Mouse (Mus musculus): ENCODE results near the gene Smim12.

The Smim12 gene

DNA sequence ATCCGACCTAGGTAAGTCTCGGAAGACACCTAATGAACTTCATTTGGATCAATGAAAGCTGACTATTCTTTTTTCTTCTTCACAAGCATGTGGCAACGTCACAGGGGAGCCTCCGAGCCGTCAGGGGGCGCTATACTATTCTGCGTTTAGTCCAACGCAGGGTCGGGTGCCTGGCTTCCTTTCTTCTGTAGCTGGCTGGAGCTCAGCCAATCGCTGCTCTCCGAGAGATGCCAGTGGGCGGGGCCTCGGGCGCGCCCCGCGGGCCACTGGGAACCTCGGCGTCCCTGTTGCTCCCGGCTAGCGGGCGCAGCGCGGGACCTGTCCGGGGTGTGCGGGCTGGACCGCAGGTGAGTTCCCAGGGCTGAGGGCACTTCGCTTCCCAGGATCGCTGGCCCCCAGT lies at the start of gene Smim12:
Gene Smim12 (plus strand): TSS at position 233 of the 400 bp plus-strand sequence.
- DNase-seq = peak; percentile 100

DNA sequence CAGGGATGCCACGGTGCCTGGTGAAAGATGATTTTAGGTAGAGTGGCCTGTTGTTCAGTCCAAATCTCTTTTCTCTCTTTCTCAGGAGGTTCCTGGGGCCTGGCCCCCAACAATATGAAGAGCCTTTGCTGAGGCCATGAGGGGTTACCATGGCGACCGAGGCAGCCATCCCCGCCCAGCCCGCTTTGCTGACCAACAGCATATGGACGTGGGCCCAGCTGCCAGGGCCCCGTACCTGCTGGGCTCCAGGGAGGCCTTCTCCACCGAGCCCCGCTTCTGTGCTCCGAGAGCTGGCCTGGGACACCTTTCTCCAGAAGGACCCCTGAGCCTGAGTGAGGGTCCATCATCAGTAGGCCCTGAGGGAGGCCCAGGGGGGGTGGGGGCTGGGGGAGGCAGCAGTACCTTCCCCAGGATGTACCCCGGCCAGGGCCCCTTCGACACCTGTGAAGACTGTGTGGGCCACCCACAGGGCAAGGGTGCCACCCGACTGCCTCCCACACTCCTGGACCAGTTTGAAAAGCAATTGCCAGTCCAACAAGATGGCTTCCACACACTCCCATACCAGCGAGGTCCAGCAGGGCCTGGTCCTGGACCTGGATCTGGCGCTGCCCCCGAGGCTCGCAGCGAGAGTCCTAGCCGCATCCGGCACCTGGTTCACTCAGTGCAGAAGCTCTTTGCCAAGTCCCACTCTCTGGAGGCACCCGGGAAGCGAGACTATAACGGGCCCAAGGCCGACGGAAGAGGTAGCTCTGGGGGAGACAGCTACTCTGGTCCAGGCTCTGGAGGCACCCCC lies 48.9 kb upstream of the Smim12 start:
- DNase-seq = no peak

DNA sequence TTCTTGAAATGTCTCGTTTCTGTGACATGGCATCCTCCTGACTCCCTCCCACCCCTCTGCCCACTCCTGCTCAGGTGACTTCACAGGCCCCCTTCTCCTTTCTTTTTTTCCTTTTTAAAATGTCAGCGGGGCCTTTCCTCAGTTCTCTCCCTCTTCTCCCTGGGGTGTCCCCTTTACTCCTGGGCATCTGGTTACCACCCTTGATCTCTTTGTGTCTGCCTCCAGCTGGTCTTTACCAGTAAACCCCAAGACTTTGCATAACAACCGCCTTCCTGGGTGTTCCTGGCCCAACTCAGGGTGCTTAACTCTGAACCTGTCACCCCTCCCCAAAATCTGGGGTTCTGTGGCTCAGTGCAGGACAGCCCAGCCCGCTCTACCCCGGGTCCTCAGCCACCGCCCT lies 45.0 kb upstream of the Smim12 start:
- DNase-seq = no peak

DNA sequence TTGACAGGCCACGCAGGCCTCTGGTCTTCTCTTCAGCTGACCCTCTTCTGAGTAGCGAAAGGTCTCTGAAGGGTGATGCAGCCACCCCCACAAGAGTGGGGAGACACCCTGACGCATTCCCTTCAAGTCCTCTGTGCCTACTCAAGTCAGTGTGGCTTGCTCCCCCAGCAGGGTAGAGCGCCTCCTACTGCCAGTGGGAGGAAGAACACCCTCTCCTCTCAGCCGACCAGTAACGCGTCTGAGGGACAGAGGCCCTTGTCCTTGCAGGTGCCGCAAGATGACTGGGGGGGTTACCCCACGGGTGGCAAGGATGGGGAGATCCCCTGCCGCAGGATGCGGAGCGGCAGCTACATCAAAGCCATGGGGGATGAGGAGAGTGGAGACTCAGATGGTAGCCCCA lies 44.2 kb upstream of the Smim12 start:
- DNase-seq = peak; percentile 48

DNA sequence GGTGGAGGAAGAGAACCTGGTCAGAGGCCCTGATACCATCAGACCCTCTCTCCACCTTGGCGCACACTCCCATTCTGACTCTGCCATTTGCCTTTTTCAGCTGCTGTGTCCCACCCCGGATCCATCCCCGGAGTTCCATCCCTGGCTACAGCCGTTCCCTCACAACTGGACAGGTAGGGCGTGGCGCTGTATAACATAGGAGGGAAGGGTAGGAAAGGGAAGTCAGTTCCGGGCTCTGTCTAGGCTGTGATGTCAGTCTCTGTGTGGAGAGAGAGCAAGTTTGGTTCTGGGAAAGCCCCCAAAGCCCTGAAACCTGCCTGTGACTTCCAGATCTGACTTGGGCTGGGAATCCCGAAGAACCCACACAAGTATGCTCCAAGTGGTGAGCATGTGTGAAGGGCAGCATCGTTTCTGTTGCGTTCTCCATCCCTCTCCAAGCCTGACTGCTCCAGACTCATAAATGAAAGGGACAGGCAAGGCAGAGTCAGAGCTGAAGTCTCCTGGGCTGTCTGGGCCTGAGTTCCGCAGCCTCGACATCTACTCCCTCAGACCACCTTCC lies 43.3 kb upstream of the Smim12 start:
- no peak for DNase-seq

DNA sequence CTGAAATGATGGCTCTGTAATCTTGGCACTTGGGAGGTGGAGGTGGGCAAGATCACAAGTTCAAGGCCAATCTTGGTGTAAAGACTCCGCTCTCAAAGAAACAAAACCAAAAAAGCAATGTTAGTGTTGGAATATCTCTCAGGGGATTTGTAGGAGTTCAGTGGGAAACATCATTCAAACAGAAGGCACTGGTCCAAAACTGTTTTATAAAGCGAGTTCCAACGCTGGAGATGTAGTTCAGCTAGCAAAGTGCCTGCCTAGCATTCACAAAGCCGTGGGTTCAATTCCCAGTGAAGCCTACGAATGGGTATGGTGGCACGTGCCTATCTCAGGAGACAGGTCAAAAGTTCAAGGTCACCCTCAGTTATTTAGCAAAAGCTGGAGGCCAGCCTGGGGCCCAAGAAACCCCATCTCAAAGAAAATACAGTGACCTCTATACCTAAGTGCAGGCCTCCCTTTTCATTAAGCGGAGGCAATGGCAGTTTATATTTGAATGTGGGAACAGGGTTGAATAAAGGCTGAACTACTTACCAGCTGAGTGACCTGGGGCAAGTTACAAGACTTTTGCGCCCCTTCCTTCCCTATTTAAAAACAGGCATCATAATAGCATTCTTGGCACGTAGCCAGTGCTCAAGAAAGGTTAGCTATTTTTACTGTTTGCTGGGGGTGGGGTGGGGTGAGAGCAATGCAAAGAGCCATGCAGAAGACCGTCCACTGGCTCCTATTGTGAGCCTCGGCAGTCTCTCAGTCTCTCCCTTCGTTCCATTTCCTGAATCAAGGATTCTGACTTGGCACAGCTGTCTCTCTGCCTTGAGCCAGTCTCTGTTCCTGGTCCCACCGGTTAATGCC lies 42.6 kb upstream of the Smim12 start:
- no peak for DNase-seq

DNA sequence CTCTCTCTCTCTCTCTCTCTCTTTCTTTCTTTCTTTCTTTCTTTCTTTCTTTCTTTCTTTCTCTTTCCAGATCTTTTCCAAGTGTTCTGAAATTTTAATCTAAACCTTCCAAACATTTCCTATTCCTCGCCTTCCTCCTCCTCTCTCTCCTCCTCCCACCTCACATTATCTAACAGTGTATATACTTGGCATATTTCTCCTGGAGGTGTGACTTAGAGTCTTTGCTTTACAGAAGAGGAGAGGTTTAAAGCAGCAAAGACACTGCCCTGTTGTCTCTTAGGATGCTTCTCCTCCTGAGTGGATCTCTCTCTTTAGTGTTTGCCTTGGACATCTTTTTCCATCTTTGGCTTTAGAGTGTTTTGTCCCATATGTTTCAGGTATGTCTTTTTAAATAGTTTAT lies 40.5 kb upstream of the Smim12 start:
- DNase-seq = no peak

DNA sequence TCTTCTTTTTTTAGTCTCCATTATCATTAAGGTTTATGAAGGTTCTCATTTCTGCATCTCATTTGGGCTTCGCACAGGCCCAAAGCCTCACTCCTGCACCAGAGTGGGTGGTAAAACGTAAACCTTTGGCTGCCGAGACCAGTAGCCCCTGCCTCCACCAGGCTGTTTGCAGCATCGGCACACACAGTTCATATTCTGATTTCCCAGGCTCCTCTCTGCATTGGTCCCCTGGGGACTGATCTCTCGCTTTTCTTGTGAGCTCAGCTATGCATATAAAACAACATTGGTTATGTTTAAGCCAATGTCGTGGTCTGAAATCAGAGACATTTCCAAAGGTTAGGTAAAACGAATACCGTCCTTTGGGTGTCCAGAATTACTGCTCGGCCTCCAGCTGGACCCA lies 32.3 kb upstream of the Smim12 start:
- no peak for DNase-seq

DNA sequence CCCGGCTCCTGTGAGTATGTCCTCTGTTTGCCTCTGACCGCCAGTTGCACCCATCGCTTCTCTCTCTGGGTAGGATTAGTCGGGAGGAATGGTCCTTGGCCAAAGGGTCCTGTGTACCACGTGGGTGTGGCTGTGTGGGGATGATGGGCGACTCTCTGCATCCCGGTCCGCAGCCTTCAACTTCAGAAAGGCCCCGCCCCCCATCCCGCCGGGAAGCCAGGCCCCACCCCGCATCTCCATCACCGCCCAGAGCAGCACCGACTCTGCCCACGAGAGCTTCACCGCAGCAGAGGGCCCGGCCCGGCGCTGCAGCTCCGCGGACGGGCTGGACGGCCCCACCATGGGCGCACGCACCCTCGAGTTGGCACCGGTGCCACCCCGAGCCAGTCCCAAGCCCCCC lies 29.1 kb upstream of the Smim12 start:
- DNase-seq = no peak

DNA sequence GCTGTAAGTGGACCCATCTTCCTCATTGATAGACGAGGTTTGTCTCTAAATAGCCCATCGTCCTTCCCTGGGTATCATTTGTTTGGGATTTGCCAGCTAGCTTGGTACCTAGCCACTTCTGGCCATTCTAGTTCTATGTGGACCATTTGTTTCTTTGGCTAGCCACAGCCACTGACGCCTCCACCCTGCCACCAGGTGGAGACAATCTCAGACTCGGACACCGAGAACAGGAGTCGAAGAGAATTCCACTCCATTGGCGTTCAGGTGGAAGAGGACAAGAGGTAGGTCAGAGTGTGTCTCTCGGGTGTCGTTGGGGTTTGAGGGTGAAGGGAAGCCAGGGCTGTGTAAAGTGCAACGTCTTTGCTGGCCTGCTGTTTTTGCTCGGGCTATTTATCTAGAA lies 28.5 kb upstream of the Smim12 start:
- no peak for DNase-seq

DNA sequence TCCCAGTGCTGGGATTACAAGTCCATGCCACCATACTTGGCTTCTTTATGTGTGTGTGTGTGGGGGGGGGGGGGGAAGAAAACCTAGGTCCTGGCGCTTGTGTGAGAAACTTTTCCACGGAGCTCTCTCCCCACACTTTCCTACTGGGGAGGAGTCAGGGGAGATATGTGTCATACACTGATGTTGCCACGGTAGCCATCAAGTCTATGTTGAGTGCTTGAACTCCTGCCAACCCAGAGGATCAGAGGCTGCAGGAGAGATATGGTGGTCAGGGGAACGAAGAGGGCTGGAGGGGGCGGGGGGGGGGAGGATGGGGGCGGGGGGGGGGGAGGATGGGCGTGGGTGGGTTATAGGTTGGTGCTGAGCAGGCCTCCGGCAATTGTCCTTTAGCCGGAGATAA lies 27.8 kb upstream of the Smim12 start:
- DNase-seq = no peak

DNA sequence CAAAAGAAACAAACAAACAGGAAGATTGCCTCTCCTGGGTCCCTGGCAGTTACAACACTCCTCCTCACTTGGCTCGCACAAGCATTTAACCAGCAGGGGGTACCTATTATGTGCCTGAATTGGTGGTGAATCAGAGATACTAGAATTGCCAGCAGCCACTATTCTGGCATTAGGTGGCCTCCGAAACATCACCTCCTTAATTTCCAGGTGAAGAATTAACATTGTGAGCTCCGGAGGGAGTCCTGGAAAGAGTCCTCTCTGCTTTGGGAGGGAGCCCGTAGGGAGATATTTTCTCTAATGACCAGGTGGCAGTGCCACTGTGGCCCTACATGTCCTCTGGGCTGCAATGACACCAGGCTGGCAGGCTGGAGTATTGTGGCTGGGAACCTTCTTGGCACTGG lies 27.3 kb upstream of the Smim12 start:
- DNase-seq = no peak

DNA sequence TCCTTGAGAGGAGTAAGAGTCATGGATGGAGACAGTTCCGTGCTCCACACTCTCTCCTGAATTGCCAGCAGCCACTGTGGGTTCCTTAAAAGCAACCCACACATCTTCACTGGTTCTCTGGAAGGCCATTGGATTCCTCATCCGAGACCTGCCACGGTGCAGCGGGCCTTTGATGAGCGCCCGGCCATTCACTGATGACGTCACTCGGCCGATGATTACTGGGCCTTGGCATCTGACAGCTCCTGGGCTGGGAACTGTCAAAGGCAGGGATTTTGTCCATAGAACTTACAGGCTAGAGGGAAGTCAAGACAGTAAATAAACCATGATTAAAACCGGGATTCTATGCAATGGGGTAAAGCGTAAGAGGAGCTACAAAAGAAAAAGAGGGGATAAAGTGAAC lies 26.5 kb upstream of the Smim12 start:
- no peak for DNase-seq

DNA sequence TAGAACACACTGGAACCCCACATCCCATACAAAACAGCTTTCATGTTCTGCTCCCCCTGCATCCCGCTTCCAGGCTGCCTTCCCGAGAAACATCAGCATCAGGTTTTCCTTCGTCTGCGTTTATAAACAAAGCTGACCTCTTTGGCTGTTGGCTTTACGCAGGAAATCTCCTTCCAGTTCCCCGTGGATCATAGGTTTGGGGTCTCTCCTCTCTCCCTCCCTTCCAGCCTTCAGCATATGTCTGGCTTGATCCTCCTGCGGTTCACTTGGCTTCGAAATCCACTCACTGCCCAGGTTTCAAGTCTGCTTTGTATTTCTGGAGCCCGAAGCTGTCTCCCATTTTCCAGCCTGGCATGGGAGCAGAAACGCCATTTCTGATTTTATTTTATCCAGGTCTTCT lies 20.3 kb upstream of the Smim12 start:
- no peak for DNase-seq

DNA sequence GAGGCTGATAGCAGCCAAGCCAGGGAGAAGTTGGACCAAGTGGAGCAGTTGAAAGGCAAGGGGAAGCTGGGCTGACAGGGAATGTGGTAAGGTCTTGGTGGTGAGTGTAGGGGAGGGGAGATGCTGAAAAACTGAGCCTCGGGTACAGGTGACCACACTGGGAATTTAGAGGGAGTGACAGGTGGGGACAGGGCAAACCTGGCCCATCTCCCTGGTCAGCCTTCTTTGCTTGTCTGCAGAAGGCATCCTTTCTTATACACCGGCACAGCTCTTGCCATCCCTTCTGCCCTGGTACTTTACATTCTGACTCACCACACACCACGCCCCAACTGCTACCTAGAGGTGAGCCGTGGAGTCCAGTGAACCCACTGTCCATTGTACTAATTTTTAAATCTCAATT lies 19.8 kb upstream of the Smim12 start:
- DNase-seq = no peak

DNA sequence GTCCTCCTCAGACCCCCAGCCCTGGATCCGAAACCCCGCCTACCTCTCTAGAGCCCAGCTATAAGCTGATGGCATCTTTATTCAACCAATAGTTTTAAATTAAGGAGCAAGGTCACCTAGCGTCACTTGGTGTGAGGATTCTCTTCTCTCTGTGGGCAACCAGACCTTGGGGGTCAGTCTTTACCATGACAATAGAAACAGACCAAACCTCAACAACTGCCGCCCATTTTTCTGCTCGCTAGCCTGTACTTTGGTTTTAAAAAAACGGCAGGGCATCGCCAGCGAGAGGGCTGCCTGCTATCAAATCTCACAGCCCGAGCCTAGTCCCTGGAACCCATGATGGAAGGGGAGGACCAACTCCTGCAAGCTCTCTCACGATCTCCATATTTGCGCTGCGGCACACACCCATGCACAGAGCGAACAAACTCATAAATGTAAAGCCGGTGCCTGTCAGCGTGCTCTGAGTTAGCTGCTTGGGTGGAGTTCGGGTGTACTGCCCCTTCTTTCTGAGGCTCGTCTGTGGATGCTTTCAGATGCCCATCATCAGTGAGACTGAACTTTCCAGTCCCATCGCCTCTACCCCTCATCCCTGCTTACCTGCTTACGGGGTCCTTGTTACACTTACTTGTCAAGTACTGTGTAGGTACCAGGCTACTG lies 19.0 kb upstream of the Smim12 start:
- DNase-seq = no peak

DNA sequence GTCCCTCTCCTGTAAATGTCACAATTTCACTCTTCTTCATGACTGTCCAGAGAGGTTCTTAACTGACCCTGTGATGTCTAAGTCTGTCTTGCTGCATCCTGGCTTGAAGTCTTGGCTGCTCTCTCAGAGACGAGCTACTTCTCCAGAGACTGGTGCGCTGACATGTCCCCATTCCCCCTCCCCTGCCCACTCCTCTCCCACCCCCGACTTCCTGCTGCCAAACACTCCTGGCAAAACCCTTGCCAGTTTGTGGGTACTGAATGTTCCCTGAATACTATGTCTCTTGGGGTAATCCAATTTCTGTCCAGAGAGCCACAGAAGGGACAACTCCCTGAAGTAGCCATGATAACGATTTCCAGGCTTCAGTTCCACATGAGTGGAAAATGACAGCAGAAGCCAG lies 17.5 kb upstream of the Smim12 start:
- DNase-seq = no peak

DNA sequence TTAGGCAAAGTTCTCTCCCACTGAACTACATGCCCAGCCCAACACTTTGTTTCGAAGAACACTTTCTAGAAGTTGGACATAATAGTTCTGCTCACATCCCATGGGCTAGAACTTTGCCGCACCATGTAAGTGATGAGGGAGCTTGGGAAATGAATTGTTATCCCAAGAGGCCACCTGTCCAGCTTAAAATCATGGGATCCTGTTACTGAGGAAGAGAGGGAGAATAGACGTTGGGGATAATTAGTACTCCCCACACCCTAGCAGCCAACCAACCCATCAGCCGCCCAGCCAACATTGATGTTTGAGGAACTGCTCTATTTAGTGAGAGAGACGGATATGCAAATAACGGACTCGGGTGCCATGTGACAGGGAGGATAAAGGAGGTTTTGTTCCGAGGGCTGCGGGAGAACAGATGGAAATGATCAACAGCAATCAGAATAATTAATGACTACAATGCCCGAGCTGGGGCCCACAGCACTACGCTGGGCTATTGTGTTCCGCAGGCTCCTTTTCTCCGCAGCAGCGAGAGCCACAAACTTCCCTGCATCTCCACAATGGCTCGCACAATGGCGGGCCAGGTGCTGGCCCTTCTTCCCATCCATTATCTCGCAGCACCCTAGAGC lies 16.4 kb upstream of the Smim12 start:
- no peak for DNase-seq

DNA sequence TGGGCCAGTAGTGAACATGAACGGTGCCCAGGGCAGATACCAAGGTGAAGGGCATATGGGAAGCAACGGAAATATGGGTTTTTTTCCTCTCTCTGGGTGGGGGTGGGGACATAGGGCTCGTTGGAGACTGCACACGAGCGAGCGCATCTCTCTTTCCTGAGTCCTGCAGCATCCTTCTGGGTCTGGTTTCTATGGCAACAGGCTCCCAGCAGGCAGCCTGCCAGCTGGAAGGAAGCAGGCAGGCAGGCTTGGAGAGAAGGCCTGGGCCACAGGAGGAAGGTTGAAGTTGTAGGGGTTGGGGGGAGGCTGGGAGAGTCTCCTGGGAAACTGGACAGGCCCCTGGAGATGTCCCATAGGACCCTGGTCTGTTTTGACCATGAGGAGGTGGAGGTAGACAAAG lies 11.6 kb upstream of the Smim12 start:
- no peak for DNase-seq

DNA sequence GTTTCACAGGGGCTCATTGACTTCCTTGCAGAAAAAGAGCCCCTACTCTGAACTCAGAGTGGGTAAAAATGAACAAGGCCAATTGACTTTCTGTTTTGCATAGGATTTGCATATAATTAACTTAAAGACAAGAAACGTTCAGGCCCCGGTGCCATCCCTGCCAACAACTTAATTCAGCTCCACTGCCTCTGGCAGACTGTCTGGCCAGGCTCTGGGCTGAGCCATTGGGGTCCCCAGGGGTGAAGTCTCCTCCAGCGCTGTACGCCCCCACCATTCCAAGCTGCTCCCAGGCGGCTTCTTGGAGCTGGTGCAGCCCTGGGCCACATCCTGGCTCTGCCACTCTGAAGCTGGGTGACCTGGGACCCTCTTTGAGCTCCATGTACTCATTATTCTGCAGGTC lies 11.0 kb upstream of the Smim12 start:
- DNase-seq = no peak

DNA sequence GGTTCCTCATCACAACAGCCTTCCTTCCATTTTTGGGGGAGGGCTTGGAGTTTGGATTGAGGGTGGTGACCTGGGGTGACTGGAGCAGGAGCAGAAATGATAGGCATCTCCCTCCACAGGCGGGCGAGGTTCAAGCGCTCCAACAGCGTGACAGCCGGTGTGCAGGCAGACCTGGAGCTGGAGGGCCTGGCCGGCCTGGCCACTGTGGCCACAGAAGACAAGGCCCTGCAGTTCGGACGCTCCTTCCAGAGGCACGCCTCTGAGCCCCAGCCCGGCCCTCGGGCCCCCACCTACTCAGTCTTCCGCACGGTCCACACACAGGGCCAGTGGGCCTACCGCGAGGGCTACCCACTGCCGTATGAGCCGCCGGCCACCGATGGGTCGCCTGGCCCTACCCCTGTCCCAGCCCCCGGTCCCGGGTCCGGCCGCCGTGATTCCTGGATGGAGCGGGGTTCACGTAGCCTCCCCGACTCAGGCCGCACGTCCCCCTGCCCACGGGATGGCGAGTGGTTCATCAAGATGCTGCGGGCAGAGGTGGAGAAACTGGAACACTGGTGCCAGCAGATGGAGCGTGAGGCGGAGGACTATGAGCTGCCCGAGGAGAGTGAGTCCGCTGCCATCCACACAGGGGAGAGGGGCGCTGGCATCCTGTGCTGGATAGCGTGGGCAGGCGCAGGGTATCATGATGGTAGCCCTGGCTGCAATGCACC lies 10.0 kb upstream of the Smim12 start:
- DNase-seq = no peak

DNA sequence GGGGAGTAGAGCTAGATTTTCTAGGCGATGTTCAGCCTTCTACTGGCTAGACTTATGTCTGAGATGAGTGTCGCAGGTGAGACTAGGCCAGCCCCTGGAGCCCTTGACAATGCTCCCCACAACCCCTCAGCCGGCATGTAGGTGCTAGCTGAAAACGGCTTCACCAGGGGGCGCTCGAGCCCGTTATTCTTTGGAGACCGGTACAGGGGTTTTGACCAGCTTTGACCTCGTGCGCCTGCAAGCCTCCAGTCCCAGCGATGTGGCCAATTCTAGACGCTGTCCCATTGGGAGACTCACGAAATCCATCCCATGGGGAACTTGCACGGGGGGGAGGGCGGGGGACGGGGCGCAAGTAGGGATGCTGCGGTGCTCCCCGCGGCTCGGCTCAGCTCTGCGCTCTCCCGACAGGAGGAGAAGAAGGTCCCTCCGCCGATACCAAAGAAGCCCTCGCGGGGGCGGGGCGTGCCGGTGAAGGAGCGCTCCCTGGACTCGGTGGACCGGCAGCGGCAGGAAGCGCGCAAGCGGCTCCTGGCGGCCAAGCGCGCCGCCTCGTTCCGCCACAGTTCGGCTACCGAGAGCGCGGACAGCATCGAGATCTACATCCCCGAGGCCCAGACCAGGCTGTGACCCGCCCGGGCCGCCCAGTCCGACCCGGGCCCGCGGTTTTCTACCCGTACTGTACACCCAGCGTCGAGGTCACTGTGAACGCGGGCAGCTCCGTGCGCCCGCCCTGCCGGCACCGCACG lies 7.7 kb upstream of the Smim12 start:
- peak; percentile 96 for DNase-seq
